Mouse (Mus musculus) cerebellum, adult 18-20 months (tissue): ENCODE results near the gene Ms4a6c.
"Not testable (repeated sequence)": the region's sequence is repeated elsewhere in the genome, so short reads cannot be mapped to it uniquely, and the experiment has no call there.

Source experiments
- DNase-seq, 2 experiments: peaks; one replicate each; pipeline ENCODE4 v3.0.0; 2021

The Ms4a6c gene

GRCm38 (mm10) chr19:11504857-11505256 is 35.7 kb downstream of the Ms4a6c start:
- no peak for DNase-seq

GRCm38 (mm10) chr19:11513458-11513857 is 44.3 kb downstream of the Ms4a6c start:
- DNase-seq = no peak

- no peak for DNase-seq
These were observed 47.1 kb downstream of the Ms4a6c start, which contains the start of gene Ms4a6b for GRCm38 (mm10) chr19:11516246-11516645. Ms4a6b (plus strand) TSS chr19:11516512.

GRCm38 (mm10) chr19:11516845-11517244 is 47.7 kb downstream of the Ms4a6c start:
- no peak for DNase-seq

- not testable (repeated sequence) for DNase-seq
These were observed 48.2 kb downstream of the Ms4a6c start for GRCm38 (mm10) chr19:11517373-11517772.

- not testable (repeated sequence) for DNase-seq
These were observed 49.2 kb downstream of the Ms4a6c start for GRCm38 (mm10) chr19:11518356-11518755.

- DNase-seq = no peak
These were observed 51.0 kb downstream of the Ms4a6c start for GRCm38 (mm10) chr19:11520146-11520545.
